Mouse (Mus musculus): Measurements from ENCODE around the gene Cbfa2t3. TPM values are rescaled to one million over a fixed set of nuclear protein-coding genes. Genes with fewer than 3 reads are reported as not detected.
"Not testable (repeated sequence)": the region's sequence is repeated elsewhere in the genome, so short reads cannot be mapped to it uniquely, and the experiment has no call there.

The Cbfa2t3 gene
- total and polyA plus RNA-seq, 2 experiments from 2014 or later = 11.1 to 15.9 TPM

- Histone ChIP-seq H3K36me3 (ENCODE audit: insufficient read depth, low read length) (peaks cover 46% of the 10 kb centered on the region), H3K4me1 (ENCODE audit: insufficient read depth, low read length) (no peaks in the 10 kb centered on the region), H3K4me3 (ENCODE audit: low read depth, low read length) (no peak overlapping the region), H3K27me3 (ENCODE audit: insufficient read depth, low read length) (no peaks in the 10 kb centered on the region), H3K9me3 (ENCODE audit: low read length) (no peaks in the 10 kb centered on the region), H3K4me2 (ENCODE audit: low read depth, low read length, poor library complexity, severe bottlenecking) (no peak overlapping the region), H3K9ac (replicated peaks; ENCODE audit: low read length, poor library complexity, severe bottlenecking) (no peak overlapping the region), H3K27ac (ENCODE audit: low read depth, low read length) (no peak overlapping the region)
- DNase-seq (ENCODE audit: low spot score) (peak; percentile 47), ATAC-seq (ENCODE audit: low FRiP score) (no peak)
- WGBS = 70% methylated on average over 16 of the region's 16 CpGs
- no peak for TF ChIP-seq CTCF (IDR thresholded peaks at IDR 0.05)
Observed at GRCm38 (mm10) chr8:122638601-122639000, 60.3 kb downstream of the Cbfa2t3 start.

GRCm38 (mm10) chr8:122637230-122637629 lies 61.7 kb downstream of the Cbfa2t3 start:
- DNase-seq (ENCODE audit: low spot score) (no peak), ATAC-seq (ENCODE audit: low FRiP score) (no peak)
- no peak overlapping the region for H3K4me3 ChIP-seq (ENCODE audit: low read depth, low read length)
- no peak overlapping the region for H3K4me2 ChIP-seq (ENCODE audit: low read depth, low read length, poor library complexity, severe bottlenecking)
- H3K9ac ChIP-seq (replicated peaks; ENCODE audit: low read length, poor library complexity, severe bottlenecking) = no peak overlapping the region
- no peak overlapping the region for H3K27ac ChIP-seq (ENCODE audit: low read depth, low read length)
- no peaks in the 10 kb centered on the region for H3K9me3 ChIP-seq (ENCODE audit: low read length)
- H3K4me1 ChIP-seq (ENCODE audit: insufficient read depth, low read length) = no peaks in the 10 kb centered on the region
- no peak for TF ChIP-seq CTCF (IDR thresholded peaks at IDR 0.05)
- WGBS = 88% methylated on average over 9 of the region's 9 CpGs
- H3K36me3 ChIP-seq (ENCODE audit: insufficient read depth, low read length) = peaks cover 55% of the 10 kb centered on the region
- no peaks in the 10 kb centered on the region for H3K27me3 ChIP-seq (ENCODE audit: insufficient read depth, low read length)

- ATAC-seq (ENCODE audit: low FRiP score) = no peak
Observed at GRCm38 (mm10) chr8:122636803-122637175, 62.1 kb downstream of the Cbfa2t3 start.

GRCm38 (mm10) chr8:122635878-122636802 lies 62.8 kb downstream of the Cbfa2t3 start:
- Histone ChIP-seq H3K9me3 (ENCODE audit: low read length) (no peaks in the 10 kb centered on the region), H3K4me3 (ENCODE audit: low read depth, low read length) (no peak overlapping the region), H3K27ac (ENCODE audit: low read depth, low read length) (no peak overlapping the region), H3K27me3 (ENCODE audit: insufficient read depth, low read length) (no peaks in the 10 kb centered on the region), H3K36me3 (ENCODE audit: insufficient read depth, low read length) (peaks cover 51% of the 10 kb centered on the region), H3K4me2 (ENCODE audit: low read depth, low read length, poor library complexity, severe bottlenecking) (no peak overlapping the region), H3K4me1 (ENCODE audit: insufficient read depth, low read length) (no peaks in the 10 kb centered on the region), H3K9ac (replicated peaks; ENCODE audit: low read length, poor library complexity, severe bottlenecking) (no peak overlapping the region)
- ATAC-seq (ENCODE audit: low FRiP score) (no peak), DNase-seq (ENCODE audit: low spot score) (no peak)
- 82% methylated on average over 14 of the region's 14 CpGs for WGBS
- TF ChIP-seq CTCF (IDR thresholded peaks at IDR 0.05) = no peak

More at GRCm38 (mm10) chr8:122636803-122637175, 62.1 kb downstream of the Cbfa2t3 start:
- no peaks in the 10 kb centered on the region for H3K9me3 ChIP-seq (ENCODE audit: low read length)
- H3K36me3 ChIP-seq (ENCODE audit: insufficient read depth, low read length) = peaks cover 55% of the 10 kb centered on the region
- no peak for TF ChIP-seq CTCF (IDR thresholded peaks at IDR 0.05)
- H3K4me3 ChIP-seq (ENCODE audit: low read depth, low read length) = no peak overlapping the region
- H3K9ac ChIP-seq (replicated peaks; ENCODE audit: low read length, poor library complexity, severe bottlenecking) = no peak overlapping the region
- H3K27ac ChIP-seq (ENCODE audit: low read depth, low read length) = no peak overlapping the region
- no peak for DNase-seq (ENCODE audit: low spot score)
- no peaks in the 10 kb centered on the region for H3K27me3 ChIP-seq (ENCODE audit: insufficient read depth, low read length)
- no peaks in the 10 kb centered on the region for H3K4me1 ChIP-seq (ENCODE audit: insufficient read depth, low read length)
- no peak overlapping the region for H3K4me2 ChIP-seq (ENCODE audit: low read depth, low read length, poor library complexity, severe bottlenecking)
- 74% methylated on average over 9 of the region's 9 CpGs for WGBS

GRCm38 (mm10) chr8:122633205-122633604 lies 65.7 kb downstream of the Cbfa2t3 start:
- TF ChIP-seq CTCF (IDR thresholded peaks at IDR 0.05) = no peak
- H3K9ac ChIP-seq (replicated peaks; ENCODE audit: low read length, poor library complexity, severe bottlenecking) = no peak overlapping the region
- DNase-seq (ENCODE audit: low spot score) = no peak

GRCm38 (mm10) chr8:122632134-122632533 lies 66.8 kb downstream of the Cbfa2t3 start:
- H3K9ac ChIP-seq (replicated peaks; ENCODE audit: low read length, poor library complexity, severe bottlenecking); H3K4me3 ChIP-seq (ENCODE audit: low read depth, low read length); H3K4me1 ChIP-seq (ENCODE audit: insufficient read depth, low read length); DNase-seq (ENCODE audit: low spot score); H3K27ac ChIP-seq (ENCODE audit: low read depth, low read length); ATAC-seq (ENCODE audit: low FRiP score); H3K9me3 ChIP-seq (ENCODE audit: low read length); H3K4me2 ChIP-seq (ENCODE audit: low read depth, low read length, poor library complexity, severe bottlenecking); H3K27me3 ChIP-seq (ENCODE audit: insufficient read depth, low read length): not testable (repeated sequence)
- H3K36me3 ChIP-seq (ENCODE audit: insufficient read depth, low read length) = peaks cover 37% of the 10 kb centered on the region
- 84% methylated on average over 3 of the region's 3 CpGs for WGBS

More at GRCm38 (mm10) chr8:122633205-122633604, 65.7 kb downstream of the Cbfa2t3 start:
- 95% methylated on average over 14 of the region's 14 CpGs for WGBS
- Histone ChIP-seq H3K4me1 (ENCODE audit: insufficient read depth, low read length) (no peaks in the 10 kb centered on the region), H3K9me3 (ENCODE audit: low read length) (no peaks in the 10 kb centered on the region), H3K27ac (ENCODE audit: low read depth, low read length) (no peak overlapping the region), H3K4me2 (ENCODE audit: low read depth, low read length, poor library complexity, severe bottlenecking) (no peak overlapping the region), H3K4me3 (ENCODE audit: low read depth, low read length) (no peak overlapping the region), H3K27me3 (ENCODE audit: insufficient read depth, low read length) (no peaks in the 10 kb centered on the region), H3K36me3 (ENCODE audit: insufficient read depth, low read length) (peaks cover 46% of the 10 kb centered on the region)
- no peak for ATAC-seq (ENCODE audit: low FRiP score)
